Mouse (Mus musculus) layer of hippocampus, postnatal 36 days (tissue): ENCODE data around the gene Traf1. TPM values are rescaled to one million over a fixed set of nuclear protein-coding genes. Genes with fewer than 3 reads are reported as not detected.

Source experiments
- DNase-seq, 2 experiments: peaks; one replicate each; pipeline ENCODE4 v3.0.0; 2022
- total RNA-seq, 2 experiments: library from RNA; stranded (reverse); gene quantifications; 2 replicates each; pipeline ENCODE4 v1.2.3; 2021

Gene Traf1
- total RNA-seq, 2 experiments from 2014 or later, result 2.2 to 3.0 TPM

DNA sequence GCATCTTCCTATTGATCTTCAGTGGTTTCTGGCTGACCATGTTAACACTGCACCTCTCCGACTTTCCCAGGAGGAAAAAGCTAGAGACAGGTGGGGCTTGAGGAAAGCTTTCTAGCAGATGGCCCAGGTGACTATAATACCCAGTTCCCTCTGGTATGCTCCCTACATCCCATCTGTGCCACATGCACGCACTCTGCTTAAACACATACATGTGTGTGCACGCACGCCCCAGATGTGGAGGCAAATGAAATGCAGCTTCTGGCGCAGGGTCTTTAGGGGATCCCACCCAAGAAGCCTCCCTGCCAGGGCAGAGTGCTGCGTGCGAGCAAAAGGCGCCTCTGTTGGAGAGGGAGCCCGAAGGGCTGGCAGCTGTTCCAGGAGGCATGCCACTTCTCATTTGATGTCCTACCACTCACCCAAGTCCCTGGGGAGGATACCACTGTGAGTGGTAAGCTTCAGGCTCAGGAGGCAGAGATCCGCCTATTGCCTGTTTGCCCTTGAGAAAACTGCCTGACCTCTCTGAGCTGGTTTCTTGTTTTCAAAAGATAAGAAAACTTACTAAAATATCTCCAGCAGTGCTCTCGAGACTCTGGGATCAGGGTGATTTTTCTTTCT is 20.4 kb downstream of the Traf1 start:
- no peak for DNase-seq

DNA sequence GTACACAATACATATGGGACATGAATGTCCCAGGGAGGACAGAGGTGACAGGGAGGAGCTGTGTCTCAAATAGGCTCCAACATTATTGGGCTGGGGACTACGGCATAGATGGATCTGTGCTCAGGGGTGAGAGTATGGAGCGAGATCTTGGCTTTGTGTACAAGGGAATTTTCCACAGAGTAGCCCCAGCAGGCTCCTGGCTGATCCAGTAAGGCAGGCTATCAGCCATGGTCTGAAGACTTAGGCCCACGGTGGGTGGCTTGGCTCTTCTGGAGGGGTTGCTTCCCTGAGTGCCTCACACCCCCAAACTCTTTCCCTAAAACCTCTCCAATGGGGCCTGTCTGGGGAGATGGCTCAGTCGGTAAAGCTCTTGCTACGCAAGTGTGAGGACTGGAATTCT is 21.3 kb downstream of the Traf1 start:
- no peak for DNase-seq

DNA sequence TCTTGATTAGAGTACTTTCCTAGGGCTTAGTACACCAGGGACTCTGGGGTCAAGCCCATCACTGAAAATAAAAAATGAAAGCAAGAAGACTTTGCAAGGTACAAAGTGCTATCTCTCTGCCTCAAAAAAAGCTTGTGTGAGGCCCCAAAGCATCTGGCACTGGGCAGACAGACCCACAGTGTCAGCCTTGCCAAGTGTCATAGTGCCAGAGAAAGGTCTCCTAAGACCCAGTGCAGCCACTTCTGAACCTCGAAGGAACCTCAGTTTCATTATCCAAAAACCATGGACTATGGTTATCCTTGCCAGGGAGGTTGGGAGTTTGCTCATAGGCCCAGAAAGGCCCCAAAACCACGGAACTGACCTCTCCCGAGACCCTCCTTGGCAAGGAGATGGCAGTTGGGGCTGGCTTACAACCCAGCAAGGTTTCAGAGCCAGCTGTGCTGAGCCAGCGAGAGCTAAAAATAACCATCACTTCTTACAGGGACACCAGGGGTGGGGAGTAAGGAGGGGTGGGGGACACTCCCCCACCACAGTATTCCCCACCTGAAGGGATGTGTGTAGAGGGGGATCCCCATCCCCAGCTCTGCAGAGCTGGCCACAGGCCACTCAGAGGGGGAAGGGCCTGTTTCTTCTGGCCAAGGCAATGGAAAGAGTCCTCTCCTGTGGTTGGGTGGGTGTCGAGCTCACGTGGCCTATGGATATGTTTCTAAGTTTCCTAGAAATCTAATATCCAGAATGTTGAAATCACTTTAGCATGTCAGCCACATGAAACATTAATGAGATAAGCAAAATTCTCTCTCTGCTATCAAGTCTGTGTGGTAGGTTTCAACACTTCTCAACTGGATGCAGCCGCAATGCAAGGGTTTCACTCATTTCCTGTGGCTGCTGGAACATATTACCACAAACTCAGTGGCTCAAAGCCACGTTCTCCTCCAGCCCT is 23.0 kb downstream of the Traf1 start:
- DNase-seq, result no peak

DNA sequence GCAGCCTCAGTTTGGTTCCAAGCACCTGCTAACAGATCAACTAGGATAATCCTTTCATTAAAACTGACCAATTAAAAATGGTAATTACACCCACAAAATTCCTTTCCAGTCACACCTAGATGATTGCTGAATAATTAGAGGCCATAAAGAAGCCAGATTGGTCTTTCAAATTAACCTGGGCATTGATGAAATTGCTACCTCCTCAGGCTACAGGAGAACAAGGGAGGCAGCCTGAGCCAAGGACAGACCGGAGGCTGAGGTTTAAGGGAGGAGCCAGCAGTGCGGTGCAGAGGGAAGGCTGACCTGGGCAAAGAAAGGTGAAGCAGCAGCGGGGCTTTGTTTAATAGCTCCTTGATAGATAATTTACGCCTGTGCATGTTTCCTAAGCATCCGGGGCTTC is 24.1 kb downstream of the Traf1 start:
- no peak for DNase-seq

- no peak for DNase-seq
Measured at GRCm38 (mm10) chr2:34927320-34927719, 34.3 kb downstream of the Traf1 start.

- DNase-seq, result no peak
Measured at GRCm38 (mm10) chr2:34922729-34923128, 38.8 kb downstream of the Traf1 start.

GRCm38 (mm10) chr2:34920144-34920543 is 41.4 kb downstream of the Traf1 start:
- DNase-seq, result no peak

DNA sequence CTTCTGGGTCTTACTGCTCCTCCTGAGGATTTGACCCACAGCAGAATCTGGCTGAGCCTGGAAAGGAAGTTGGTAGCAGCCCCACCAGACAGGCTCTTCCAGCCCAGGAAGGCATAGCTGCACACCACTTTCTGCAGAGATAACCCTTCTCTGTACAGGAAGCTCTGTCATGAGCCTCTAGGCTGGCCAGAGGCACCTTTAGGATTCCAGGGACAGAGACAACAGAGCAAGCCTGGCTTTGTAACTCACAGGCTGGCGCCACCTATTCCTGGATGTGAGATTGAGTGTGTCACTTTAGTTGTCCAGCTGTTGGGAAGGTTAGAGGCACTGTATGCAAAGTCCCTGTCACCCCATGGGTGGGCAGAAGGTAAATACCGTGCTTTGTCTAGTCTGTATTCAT is 46.5 kb downstream of the Traf1 start:
- no peak for DNase-seq

DNA sequence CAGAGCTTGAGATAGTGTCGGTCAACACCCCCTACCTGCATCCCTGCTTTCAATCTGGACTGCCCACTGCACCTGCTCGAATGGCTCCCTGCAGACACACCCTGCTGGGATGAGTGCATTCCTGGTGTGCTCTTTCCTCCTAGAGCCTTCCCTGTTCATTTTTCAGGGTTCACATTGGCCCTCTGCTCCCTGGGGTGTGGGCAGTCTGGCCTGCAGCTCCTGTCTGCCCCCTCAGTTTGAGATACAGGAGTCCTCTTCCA is 46.8 kb downstream of the Traf1 start:
- DNase-seq, result no peak

DNA sequence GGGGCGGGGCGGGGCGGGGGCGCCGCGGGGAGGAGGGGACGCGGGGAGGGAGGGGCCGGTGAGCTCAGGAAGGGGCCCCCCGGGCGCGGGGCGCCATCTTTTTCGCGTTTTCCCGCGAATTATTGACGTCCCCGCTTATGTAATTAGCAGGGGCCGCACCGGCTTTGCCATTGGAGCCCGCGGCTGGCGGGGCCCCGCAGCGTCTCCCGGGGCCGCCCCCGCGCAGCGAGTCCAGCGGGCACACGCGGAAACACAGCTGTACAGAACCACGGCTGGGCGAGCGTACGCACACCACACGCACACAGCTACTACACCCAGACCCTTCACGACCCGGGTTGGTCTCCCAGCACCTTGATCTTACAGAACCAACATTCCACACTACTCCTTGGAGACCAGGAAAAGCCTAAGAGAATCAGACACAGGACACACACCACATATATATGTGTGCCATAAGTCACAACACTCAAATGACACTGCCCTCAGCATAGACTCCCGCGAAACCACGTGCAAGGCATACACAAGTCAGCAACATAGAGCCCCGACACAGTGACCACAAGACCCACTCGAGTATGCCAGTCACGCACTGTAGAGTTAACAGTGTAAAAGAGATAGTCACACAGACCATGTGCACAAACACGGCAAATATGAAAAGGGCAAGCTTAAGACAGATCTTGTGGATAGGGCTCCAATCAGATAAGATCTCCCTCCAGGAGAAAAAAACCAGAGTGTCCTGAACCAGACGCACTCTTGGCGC is 47.3 kb downstream of the Traf1 start:
- peak in 1 of 2 experiments; percentile 44 for DNase-seq

- DNase-seq, result no peak
Measured at GRCm38 (mm10) chr2:34913218-34914068, 48.1 kb downstream of the Traf1 start, which contains the start of gene Phf19. Gene Phf19, minus strand, starts transcription at chr2:34914026.

- DNase-seq, result no peak
Measured at GRCm38 (mm10) chr2:34912613-34913012, 49.0 kb downstream of the Traf1 start.

GRCm38 (mm10) chr2:34911871-34912270 is 49.7 kb downstream of the Traf1 start:
- no peak for DNase-seq

- no peak for DNase-seq
Measured at GRCm38 (mm10) chr2:34909719-34910118, 51.9 kb downstream of the Traf1 start.

DNA sequence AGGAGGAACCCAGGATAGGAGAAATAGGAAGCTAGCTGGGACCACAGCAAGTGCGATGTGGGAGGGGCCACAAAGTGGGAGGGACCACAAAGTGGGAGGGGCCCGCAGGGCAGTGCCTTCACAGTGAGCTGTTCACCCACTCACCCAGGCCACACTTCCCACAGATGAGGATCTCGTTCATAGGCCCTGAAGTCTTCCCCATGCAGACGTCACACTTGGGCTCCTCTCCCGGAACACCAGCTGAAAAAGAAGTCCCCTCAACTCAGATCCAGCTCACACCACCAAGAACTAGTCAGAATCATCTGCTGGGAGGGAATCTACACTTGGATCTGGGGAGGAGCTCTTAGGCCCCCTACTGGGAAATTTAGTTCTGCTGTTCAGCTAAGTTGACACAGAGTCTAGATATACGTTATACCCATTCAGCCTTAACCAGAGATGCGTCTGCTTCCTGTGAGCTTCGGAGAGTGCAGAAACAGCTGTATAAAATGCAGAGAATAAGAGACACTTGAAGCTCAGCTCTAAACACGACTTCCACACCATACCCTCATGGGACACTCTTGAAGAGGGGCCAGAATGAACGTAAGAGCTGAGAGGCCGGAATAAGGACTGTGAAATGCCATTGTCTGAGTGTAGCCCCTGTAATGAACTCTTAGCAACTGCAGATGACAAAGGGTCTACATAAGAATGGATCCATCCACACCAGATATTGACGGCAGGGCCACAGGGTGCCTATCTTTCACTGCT is 54.5 kb downstream of the Traf1 start:
- no peak for DNase-seq

GRCm38 (mm10) chr2:34906426-34906825 is 55.1 kb downstream of the Traf1 start:
- DNase-seq, result no peak

DNA sequence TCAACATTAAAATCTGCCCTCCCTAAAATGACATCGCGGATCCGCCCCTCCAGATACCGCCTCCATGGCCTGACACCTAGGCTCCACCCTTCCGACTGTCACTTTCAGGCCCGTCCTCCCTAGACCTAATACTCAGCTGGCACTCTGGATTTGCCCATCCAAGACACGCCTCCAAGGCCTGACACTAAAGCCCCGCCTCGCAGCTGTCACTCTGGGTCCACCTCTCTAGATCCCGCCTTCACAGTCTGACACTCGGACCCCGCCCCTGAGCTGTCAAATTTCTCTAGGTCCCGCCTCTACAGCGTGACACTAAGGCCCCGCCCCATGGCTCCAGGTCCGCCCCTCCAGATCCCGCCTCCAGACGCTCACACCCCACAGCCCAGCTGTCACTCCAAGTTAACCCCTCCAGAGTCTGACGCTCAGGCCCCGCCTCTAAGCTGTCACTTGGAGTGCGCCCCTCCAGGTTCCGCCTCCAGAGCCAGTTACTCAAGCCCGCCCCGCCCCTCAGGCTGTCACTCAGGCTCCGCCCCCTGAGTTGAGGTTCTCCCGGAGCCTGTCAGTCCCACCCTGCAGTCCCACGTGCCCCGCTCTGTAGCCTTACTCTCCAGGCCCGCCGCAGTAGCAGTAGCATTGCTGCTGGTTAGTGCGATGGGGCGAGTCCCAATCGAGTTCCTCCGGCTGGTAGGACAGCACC is 56.6 kb downstream of the Traf1 start:
- peak; percentile 99 for DNase-seq

GRCm38 (mm10) chr2:34903652-34904405 is 57.7 kb downstream of the Traf1 start:
- no peak for DNase-seq

- no peak for DNase-seq
Measured at GRCm38 (mm10) chr2:34903191-34903590, 58.4 kb downstream of the Traf1 start.

- DNase-seq, result no peak
Measured at GRCm38 (mm10) chr2:34902731-34903130, 58.8 kb downstream of the Traf1 start.
